Comparison of ENCODE assay signal across 16 mouse cellular contexts in genomic region chr2:28479208-28480204, GRCm38 (mm10). TPM values are rescaled to one million over a fixed set of nuclear protein-coding genes. Genes with fewer than 3 reads are reported as not detected.
DNase-seq lines count a peak whose midpoint lies in the region; ATAC-seq and TF ChIP-seq lines count a peak whose summit lies in the region.
"Had no signal": no experiment of that assay in that cellular context is flagged by ENCODE, and none has a peak within 500 bp of the region (broad histone marks: within the 10 kb centered on the region; RNA-seq: fewer than 3 reads in every experiment).

No protein-coding gene starts in this region.

- H3K36me3 ChIP-seq in heart, embryonic 15.5 days, result no peaks in the 10 kb centered on the region
- no peaks in the 10 kb centered on the region for H3K36me3 ChIP-seq in ES-Bruce4 (ENCODE audit: control insufficient read depth, insufficient read depth, low read length, poor library complexity, severe bottlenecking)
- H3K36me3 ChIP-seq in small intestine, adult 2 months (ENCODE audit: control insufficient read depth, insufficient read depth, low read length), result no peaks in the 10 kb centered on the region

- ATAC-seq in heart, embryonic 15.5 days (replicated peaks; ENCODE audit: insufficient number of reproducible peaks, insufficient read depth, low FRiP score, low read depth), result no peak
- ATAC-seq: CD4-positive, CD25-positive, alpha-beta regulatory T cell, adult 4 months had no signal

- TF ChIP-seq CTCF in ES-Bruce4 (IDR thresholded peaks at IDR 0.05; ENCODE audit: low read depth, low read length), result no peak
- no peak for TF ChIP-seq CTCF in small intestine, adult 2 months (IDR thresholded peaks at IDR 0.05; ENCODE audit: extremely low read depth, insufficient read length, insufficient replicate concordance, low read depth, low read length)

- H3K27me3 ChIP-seq in heart, embryonic 15.5 days, result no peaks in the 10 kb centered on the region
- H3K27me3 ChIP-seq in ES-Bruce4 (ENCODE audit: control insufficient read depth, insufficient read depth, low read length, poor library complexity, severe bottlenecking), result no peaks in the 10 kb centered on the region
- no peaks in the 10 kb centered on the region for H3K27me3 ChIP-seq in small intestine, adult 2 months (ENCODE audit: control insufficient read depth, insufficient read depth, low read length)

- H3K4me3 ChIP-seq in heart, embryonic 15.5 days, result 0 out of 2 replicates have a peak overlapping the region, but pooled peaks have one; percentile 11
- H3K4me3 ChIP-seq in ES-Bruce4 (ENCODE audit: low read depth, low read length), result peak overlapping the region; percentile 45
- H3K4me3 ChIP-seq in small intestine, adult 2 months (ENCODE audit: low read depth, low read length), result peak overlapping the region; percentile 59
- H3K4me3 ChIP-seq: left cerebral cortex, adult 2 months; megakaryocyte, embryonic 14.5 days had no signal

- TF ChIP-seq POLR2A in ES-Bruce4 (IDR thresholded peaks at IDR 0.05; ENCODE audit: insufficient read depth, low read length), result no peak
- TF ChIP-seq POLR2A in small intestine, adult 2 months (IDR thresholded peaks at IDR 0.05; ENCODE audit: low read depth, low read length), result no peak

- no peak for DNase-seq in heart, adult 18-20 months
- DNase-seq in ZHBTc4 (ENCODE audit: low read depth, low spot score), result peak; percentile 83
- DNase-seq in left cerebral cortex, postnatal 25 days (ENCODE audit: low spot score in 2 of 2), result no peak
- no peak for DNase-seq in adrenal gland, postnatal 4 days (ENCODE audit: low spot score in 2 of 2)
- DNase-seq: cerebellum, adult 9-10 months; kidney, postnatal 14 days; thymus, postnatal 25 days had no signal

- H3K9ac ChIP-seq in heart, embryonic 15.5 days, result no peak overlapping the region
- H3K9ac ChIP-seq in ES-Bruce4 (ENCODE audit: low read depth, poor library complexity, severe bottlenecking), result peak overlapping the region; percentile 50
- H3K9ac ChIP-seq: hindbrain, embryonic 14.5 days had no signal

- H3K9me3 ChIP-seq in heart, embryonic 15.5 days (replicated peaks), result no peaks in the 10 kb centered on the region
- H3K9me3 ChIP-seq in ES-Bruce4 (replicated peaks; ENCODE audit: control insufficient read depth, insufficient read depth, low read length, poor library complexity, severe bottlenecking), result no peaks in the 10 kb centered on the region
- H3K9me3 ChIP-seq: megakaryocyte, embryonic 14.5 days had no signal

- no peaks in the 10 kb centered on the region for H3K4me1 ChIP-seq in heart, embryonic 15.5 days (replicated peaks)
- peaks cover 6% of the 10 kb centered on the region for H3K4me1 ChIP-seq in ES-Bruce4 (ENCODE audit: control insufficient read depth, insufficient read depth, low read length)
- H3K4me1 ChIP-seq in small intestine, adult 2 months (ENCODE audit: control insufficient read depth, insufficient read depth, insufficient read length, low read length), result no peaks in the 10 kb centered on the region; the same call in 1 of the 2 replicates
- H3K4me1 ChIP-seq: megakaryocyte, embryonic 14.5 days had no signal

- WGBS in heart, embryonic 15.5 days, result 71% methylated on average over 20 of the region's 20 CpGs
- 60% methylated on average over 20 of the region's 20 CpGs for WGBS in small intestine, adult 2 months

- no peak overlapping the region for H3K4me2 ChIP-seq in heart, embryonic 15.5 days
- H3K4me2 ChIP-seq: heart, embryonic 11.5 days; hindbrain, embryonic 14.5 days had no signal

- H3K27ac ChIP-seq in heart, embryonic 15.5 days, result no peak overlapping the region
- H3K27ac ChIP-seq in ES-Bruce4 (ENCODE audit: insufficient read depth, low read length), result no peak overlapping the region
- no peak overlapping the region for H3K27ac ChIP-seq in small intestine, adult 2 months (ENCODE audit: insufficient read depth, low read depth, low read length)
- H3K27ac ChIP-seq: hindbrain, embryonic 14.5 days; left cerebral cortex, adult 2 months had no signal

- no peak for TF ChIP-seq EP300 in ES-Bruce4 (IDR thresholded peaks at IDR 0.05; ENCODE audit: insufficient read depth, low read depth, low read length)

- intact Hi-C loops in left cerebral cortex, postnatal 25 days (cut with DNase I), result no loop called here

RNA-seq across cellular contexts. Expression of gene Mrps2, which starts 11.6 kb away (rescaled TPM):
- polyA plus RNA-seq in heart, embryonic 15.5 days (2015; fragmentation: Nextera tagmentation; extraction: Ambion mirVana), result 45.2 and 50.6 TPM in 2 replicates
- total RNA-seq in heart, adult 18-20 months (2021), result 10 to 100 TPM; 42.6 to 43.7 TPM
- 68.4 and 74.6 TPM in 2 replicates for polyA plus RNA-seq in ES-Bruce4 (2011; ENCODE audit: insufficient read depth, insufficient read length, low read depth, missing spikeins)
- polyA plus RNA-seq in small intestine, adult 2 months (2012; rRNA removed), result 16.4 and 21.0 TPM in 2 replicates
- total RNA-seq in left cerebral cortex, postnatal 25 days (2021), result 10 to 100 TPM; 39.1 to 41.1 TPM
- total RNA-seq in adrenal gland, postnatal 4 days (2021), result 10 to 100 TPM; 57.9 to 60.4 TPM

RNA-seq across cellular contexts. Expression of gene 1700007K13Rik, which starts 13.4 kb away (rescaled TPM):
- polyA plus RNA-seq in heart, embryonic 15.5 days (2015; fragmentation: Nextera tagmentation; extraction: Ambion mirVana), result 0.26 and 0.41 TPM in 2 replicates
- under 1 TPM in 1 of 2 experiments, not detected in 1; 0.82 TPM for total RNA-seq in heart, adult 18-20 months (2021)
- polyA plus RNA-seq in ES-Bruce4 (2011; ENCODE audit: insufficient read depth, insufficient read length, low read depth, missing spikeins), result 34.9 and 41.9 TPM in 2 replicates
- not detected in 2 replicates for polyA plus RNA-seq in small intestine, adult 2 months (2012; rRNA removed)
- total RNA-seq in left cerebral cortex, postnatal 25 days (2021), result 1 to 10 TPM; 3.2 to 5.4 TPM
- under 1 TPM; 0.64 to 0.79 TPM for total RNA-seq in adrenal gland, postnatal 4 days (2021)
- polyA plus RNA-seq: CD4-positive, CD25-positive, alpha-beta regulatory T cell, adult 4 months; liver, embryonic 16.5 days had no signal

RNA-seq across cellular contexts. Expression of gene Gbgt1, which starts 17.2 kb away (rescaled TPM):
- polyA plus RNA-seq in heart, embryonic 15.5 days (2015; fragmentation: Nextera tagmentation; extraction: Ambion mirVana), result 0.67 and 1.1 TPM in 2 replicates
- total RNA-seq in heart, adult 18-20 months (2021), result 1 to 10 TPM; 2.4 to 2.7 TPM
- polyA plus RNA-seq in ES-Bruce4 (2011; ENCODE audit: insufficient read depth, insufficient read length, low read depth, missing spikeins), result 2.1 and 2.8 TPM in 2 replicates
- 4.7 and 4.8 TPM in 2 replicates for polyA plus RNA-seq in small intestine, adult 2 months (2012; rRNA removed)
- total RNA-seq in left cerebral cortex, postnatal 25 days (2021), result 1 to 10 TPM; 2.5 to 2.7 TPM
- total RNA-seq in adrenal gland, postnatal 4 days (2021), result 1 to 10 TPM; 8.2 to 8.3 TPM
- polyA plus RNA-seq: CD4-positive, CD25-positive, alpha-beta regulatory T cell, adult 4 months had no signal

RNA-seq across cellular contexts. Expression of gene Gm10134, which starts 26.4 kb away (rescaled TPM):
- 1.3 and 1.5 TPM in 2 replicates for polyA plus RNA-seq in heart, embryonic 15.5 days (2015; fragmentation: Nextera tagmentation; extraction: Ambion mirVana)
- total RNA-seq in heart, adult 18-20 months (2021), result 1 to 10 TPM; 1.1 to 1.2 TPM
- polyA plus RNA-seq in ES-Bruce4 (2011; ENCODE audit: insufficient read depth, insufficient read length, low read depth, missing spikeins), result 2.8 TPM in 1 of 2 replicates, not detected in the other
- 0.57 TPM in 1 of 2 replicates, not detected in the other for polyA plus RNA-seq in small intestine, adult 2 months (2012; rRNA removed)
- 1 to 10 TPM; 1.1 to 1.2 TPM for total RNA-seq in left cerebral cortex, postnatal 25 days (2021)
- total RNA-seq in adrenal gland, postnatal 4 days (2021), result 1 to 10 TPM; 3.4 to 5.2 TPM
- polyA plus RNA-seq: CD4-positive, CD25-positive, alpha-beta regulatory T cell, adult 4 months; heart, embryonic 11.5 days had no signal

RNA-seq across cellular contexts. Expression of gene Ppp1r26, which starts 32.9 kb away (rescaled TPM):
- 3.1 TPM in 2 replicates for polyA plus RNA-seq in heart, embryonic 15.5 days (2015; fragmentation: Nextera tagmentation; extraction: Ambion mirVana)
- total RNA-seq in heart, adult 18-20 months (2021), result 1 to 10 TPM; 4.4 to 4.8 TPM
- 4.0 and 4.1 TPM in 2 replicates for polyA plus RNA-seq in ES-Bruce4 (2011; ENCODE audit: insufficient read depth, insufficient read length, low read depth, missing spikeins)
- polyA plus RNA-seq in small intestine, adult 2 months (2012; rRNA removed), result 0.80 and 1.2 TPM in 2 replicates
- total RNA-seq in left cerebral cortex, postnatal 25 days (2021), result 10 to 100 TPM; 23.5 to 29.0 TPM
- 10 to 100 TPM; 11.5 to 12.0 TPM for total RNA-seq in adrenal gland, postnatal 4 days (2021)
- polyA plus RNA-seq: CD4-positive, CD25-positive, alpha-beta regulatory T cell, adult 4 months had no signal
